Mouse (Mus musculus) neutrophil, adult 83 days (primary cell): Measurements from ENCODE around the gene Atf4. TPM values are rescaled to one million over a fixed set of nuclear protein-coding genes. Genes with fewer than 3 reads are reported as not detected.

Experiments used
- total RNA-seq, 2 experiments: library from RNA; stranded (reverse); gene quantifications; one replicate each; pipeline ENCODE4 v1.2.4; 2023

The Atf4 gene
- total RNA-seq, result 100 to 1,000 TPM; 377 to 386 TPM

DNA sequence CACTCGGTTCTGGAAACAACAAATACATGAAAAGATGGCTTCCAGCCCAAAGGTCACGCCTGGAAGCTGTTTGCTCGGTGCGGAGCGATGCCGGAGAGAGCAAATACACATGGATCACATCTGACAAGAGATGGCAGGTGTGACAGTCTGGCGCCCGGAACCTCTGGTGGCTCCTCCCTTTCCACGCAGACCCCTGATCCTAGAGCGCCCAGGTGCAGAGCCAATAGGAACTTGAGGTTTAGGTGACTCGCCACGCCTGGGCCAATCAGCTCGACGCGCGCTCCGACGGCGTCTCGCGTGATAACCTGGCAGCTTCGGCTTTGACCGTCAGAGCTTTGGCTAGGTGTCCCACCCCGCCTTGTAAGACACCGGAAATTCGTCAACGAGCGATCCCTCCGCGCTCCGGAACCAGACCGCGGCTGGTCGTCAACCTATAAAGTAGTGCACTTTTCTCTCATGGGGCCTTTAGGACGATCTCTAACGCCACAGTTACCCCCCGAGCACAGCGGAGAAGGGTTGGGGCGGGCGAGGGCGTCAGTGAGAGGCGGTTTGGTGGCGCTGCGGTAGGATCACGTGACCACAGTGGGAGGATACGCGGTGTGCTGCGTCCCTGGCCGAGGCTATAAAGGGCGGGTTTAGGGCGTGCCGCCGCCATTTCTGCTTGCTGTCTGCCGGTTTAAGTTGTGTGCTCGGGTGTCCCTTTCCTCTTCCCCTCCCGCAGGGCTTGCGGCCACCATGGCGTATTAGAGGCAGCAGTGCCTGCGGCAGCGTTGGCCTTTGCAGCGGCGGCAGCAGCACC lies at the start of gene Atf4:
Atf4 (plus strand) TSS at position 338 of the 799 bp plus-strand sequence.

DNA sequence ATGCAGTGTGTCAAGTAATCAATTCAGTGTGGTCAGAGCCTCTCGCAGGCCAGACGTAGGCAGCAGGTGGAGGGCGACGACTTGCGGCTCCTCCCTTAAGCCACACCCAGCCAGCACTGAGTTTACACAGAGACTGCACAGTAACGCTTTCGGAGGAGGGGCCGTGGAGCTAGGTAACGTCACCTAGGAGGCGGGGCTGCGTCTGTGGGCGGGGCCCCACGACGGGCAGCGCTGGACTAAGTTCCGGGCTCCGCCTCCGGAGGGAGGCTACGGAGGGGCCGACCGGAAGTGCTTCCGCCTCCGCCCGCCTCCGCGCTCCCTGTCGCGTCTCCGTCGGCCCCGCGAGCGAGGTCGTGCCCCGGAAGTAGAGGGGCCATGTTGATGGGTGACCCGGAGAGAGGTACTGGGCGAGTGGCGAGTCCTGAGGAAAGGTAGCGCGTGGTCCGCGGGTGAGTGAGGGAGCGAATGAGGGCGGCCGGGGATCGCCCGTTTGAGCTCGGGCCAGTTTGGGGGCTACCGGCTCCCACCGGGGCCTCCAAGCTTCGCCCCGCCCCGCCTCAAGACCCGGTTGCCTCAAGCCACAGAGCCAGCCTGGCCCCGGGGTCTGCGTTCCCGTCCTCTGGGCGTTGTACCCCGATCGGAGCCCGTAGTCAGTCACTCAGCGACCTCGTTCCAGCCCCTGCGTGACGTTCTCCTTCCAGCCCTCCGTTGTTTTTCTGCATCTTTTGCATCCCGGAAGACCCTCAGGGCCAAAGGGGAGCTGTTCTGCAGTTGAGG lies 21.1 kb upstream of the Atf4 start, which contains the start of gene Mief1:
Mief1 (plus strand) TSS at position 286 of the 777 bp plus-strand sequence.

DNA sequence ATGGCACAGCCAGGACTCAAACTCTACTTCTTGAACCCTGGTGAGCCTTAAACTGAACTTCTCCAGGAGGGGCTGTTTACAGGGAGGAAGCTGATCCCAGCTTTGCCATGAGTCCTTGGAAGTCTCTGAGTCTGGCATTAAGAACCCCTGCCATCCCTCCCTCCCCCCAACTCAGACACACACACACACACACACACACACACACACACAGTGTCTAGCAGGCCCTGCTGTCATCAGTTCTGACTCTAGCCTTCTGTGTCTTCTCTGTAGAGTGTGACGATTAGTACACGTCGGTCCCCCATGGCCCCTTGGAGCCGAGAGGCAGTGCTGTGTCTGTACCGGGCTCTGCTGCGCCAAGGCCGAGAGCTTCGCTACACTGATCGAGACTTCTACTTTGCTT lies 19.4 kb upstream of the Atf4 start, which contains the start of gene AC140267.1:
AC140267.1 (plus strand) TSS at position 301 of the 400 bp plus-strand sequence.

GRCm38 (mm10) chr15:80263610-80264575 lies 8.9 kb downstream of the Atf4 start, which contains the start of gene Rps19bp1:
Gene Rps19bp1 (minus strand): TSS chr15:80264315.

DNA sequence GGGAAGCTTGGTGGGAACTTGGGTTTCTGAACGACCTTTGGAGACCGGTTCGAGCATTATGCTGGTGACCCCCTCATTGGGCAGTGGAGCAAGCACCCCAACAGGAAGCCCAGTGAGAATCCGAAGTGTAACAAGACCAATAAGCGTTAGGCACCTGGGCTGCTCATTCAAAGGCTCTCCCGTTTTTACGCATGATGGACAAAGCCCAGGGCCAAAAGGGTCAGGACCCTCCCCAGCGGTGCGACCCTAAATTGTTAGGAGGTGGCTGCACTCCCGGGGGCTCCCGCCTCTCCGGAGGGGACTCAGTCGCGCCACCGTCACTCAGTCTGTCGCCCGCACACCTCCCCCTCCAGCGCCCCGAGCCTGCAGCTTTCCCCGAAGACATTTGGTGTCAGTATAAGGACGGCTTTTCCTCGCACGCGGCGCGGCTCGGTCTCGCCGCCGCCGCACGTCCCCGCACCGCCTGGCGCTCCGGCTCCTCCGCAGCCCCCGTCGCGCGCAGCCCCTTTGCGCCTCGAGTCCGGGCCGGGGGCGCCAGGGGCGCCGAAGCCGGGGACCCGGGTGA lies 31.9 kb downstream of the Atf4 start, which contains the start of gene Cacna1i:
Cacna1i (plus strand) TSS at position 388 of the 565 bp plus-strand sequence.

Other genes with a start within 250 kb of the Atf4 start
- gene Pdgfb, start 240.2 kb upstream of the Atf4 start, total RNA-seq, result under 1 TPM; 0.68 to 0.75 TPM
- gene Syngr1, start 163.8 kb upstream of the Atf4 start, total RNA-seq, result 1 to 10 TPM; 5.1 to 8.6 TPM
- 100 to 1,000 TPM; 383 to 427 TPM for gene Rpl3, start 163.3 kb upstream of the Atf4 start, total RNA-seq
- 10 to 100 TPM; 16.2 to 20.8 TPM for gene Tab1, start 122.1 kb upstream of the Atf4 start, total RNA-seq
- not detected for gene Mgat3, start 81.5 kb upstream of the Atf4 start, total RNA-seq
- gene Mief1, start 21.2 kb upstream of the Atf4 start, total RNA-seq, result 10 to 100 TPM; 22.8 to 26.5 TPM
- 10 to 100 TPM in 1 of 2 experiments, not detected in 1; 12.0 TPM for gene AC140267.1, start 19.3 kb upstream of the Atf4 start, total RNA-seq
- 10 to 100 TPM; 11.6 to 16.1 TPM for gene Rps19bp1, start 9.1 kb downstream of the Atf4 start, total RNA-seq
- gene Cacna1i, start 32.1 kb downstream of the Atf4 start, total RNA-seq, result under 1 TPM in 1 of 2 experiments, not detected in 1; 0.07 TPM